Mouse (Mus musculus): ENCODE results near the gene Rapgef2.

Gene Rapgef2

GRCm38 (mm10) chr3:79015621-79016474 lies 270.5 kb downstream of the Rapgef2 start:
- CTCF ChIA-PET = interaction anchor here in 2 of 4 experiments (0.6 to 1.0 kb wide), 3 partner anchors 28 to 395 kb away, joined by 3 read pairs; no protein-coding TSS in a partner anchor
- POLR2A ChIA-PET = interaction anchor here in 1 of 4 experiments (0.6 to 1.4 kb wide), 2 partner anchors 11 to 13 kb away, joined by 3 read pairs; no protein-coding TSS in a partner anchor
